Mouse (Mus musculus) CH12.LX (cell line): ENCODE data around the gene Tln2. TPM values are rescaled to one million over a fixed set of nuclear protein-coding genes. Genes with fewer than 3 reads are reported as not detected.

Source experiments
- DNase-seq: peaks from one replicate; pipeline ENCODE4 v3.0.0-alpha.2; 2013; ENCODE audit errors: extremely low read depth
- H3K27ac ChIP-seq: 2 replicates; pipeline ENCODE4 v1.5.1; 2012; ENCODE audit warnings: low read depth, mild to moderate bottlenecking, control low read depth, moderate library complexity; ENCODE audit not compliant: insufficient read depth
- H3K27me3 ChIP-seq: replicated peaks from 2 replicates; pipeline ENCODE3; 2012; ENCODE audit warnings: inconsistent platforms
- H3K36me3 ChIP-seq, 2 experiments: replicated peaks in 1 of 2; 2 replicates each; pipeline versions ENCODE3 to v1.6.1; 2012; ENCODE audit warnings: inconsistent platforms in 1 of 2, low read length in 1 of 2, mild to moderate bottlenecking in 1 of 2, mixed read lengths in 1 of 2, moderate library complexity in 1 of 2; ENCODE audit not compliant: control insufficient read depth in 1 of 2, insufficient read depth in 1 of 2
- H3K4me1 ChIP-seq, 2 experiments: 2 replicates each; pipeline ENCODE4 v1.6.1; 2012; ENCODE audit warnings: inconsistent platforms in 1 of 2, moderate library complexity in 1 of 2; ENCODE audit not compliant: insufficient read depth in 2 of 2, control insufficient read depth in 1 of 2
- H3K4me2 ChIP-seq: 2 replicates; pipeline ENCODE4 v1.6.1; 2012; ENCODE audit warnings: low read depth, mild to moderate bottlenecking, control low read depth; ENCODE audit not compliant: poor library complexity, insufficient read depth, severe bottlenecking
- H3K4me3 ChIP-seq, 3 experiments: fragments of 150-350 bp in 1 of 3; sonication (generic) in 1 of 3; replicated peaks in 1 of 3; 2 replicates each; pipeline versions ENCODE3 to v1.5.1; 2011 to 2012; ENCODE audit warnings: low read depth in 2 of 3, low read length in 2 of 3, mild to moderate bottlenecking in 2 of 3, moderate library complexity in 2 of 3, control low read depth in 1 of 3, improper control_type of control experiment in 1 of 3, inconsistent platforms in 1 of 3, mixed read lengths in 1 of 3; ENCODE audit not compliant: poor library complexity in 1 of 3
- H3K79me2 ChIP-seq: replicated peaks from 2 replicates; pipeline ENCODE4 v1.6.1; 2012; ENCODE audit warnings: mild to moderate bottlenecking, moderate library complexity; ENCODE audit not compliant: control insufficient read depth, poor library complexity, insufficient read depth, severe bottlenecking; ENCODE audit errors: extremely low read depth
- H3K9ac ChIP-seq: 2 replicates; pipeline ENCODE4 v1.6.1; 2012; ENCODE audit warnings: low read depth, mild to moderate bottlenecking, control low read depth, moderate library complexity; ENCODE audit not compliant: insufficient read depth
- H3K9me3 ChIP-seq: replicated peaks from 2 replicates; pipeline ENCODE3; 2012; ENCODE audit warnings: low read length, inconsistent platforms, mixed read lengths
- CHD2 ChIP-seq: IDR thresholded peaks from 2 replicates; pipeline ENCODE4 v1.6.1; 2011; ENCODE audit warnings: low read length, improper control_type of control experiment
- CTCF ChIP-seq, 2 experiments: IDR thresholded peaks in 1 of 2; conservative IDR thresholded peaks in 1 of 2; 2 replicates each; pipeline ENCODE4 v1.5.1; 2011 to 2012; ENCODE audit warnings: low read depth in 2 of 2, low read length in 2 of 2, improper control_type of control experiment in 1 of 2, inconsistent platforms in 1 of 2, mild to moderate bottlenecking in 1 of 2, moderate library complexity in 1 of 2
- ELF1 ChIP-seq: IDR thresholded peaks from 2 replicates; pipeline ENCODE4 v1.6.1; 2014; ENCODE audit warnings: low read depth, mild to moderate bottlenecking, inconsistent platforms, low read length, improper control_type of control experiment
- ETS1 ChIP-seq: conservative IDR thresholded peaks from 2 replicates; pipeline ENCODE4 v1.6.1; 2012; ENCODE audit warnings: low read depth, mild to moderate bottlenecking, inconsistent platforms, low read length, improper control_type of control experiment, moderate library complexity
- GABPA ChIP-seq: IDR thresholded peaks from 2 replicates; pipeline ENCODE4 v1.6.1; 2012; ENCODE audit warnings: low read depth, low read length, improper control_type of control experiment, inconsistent platforms; ENCODE audit not compliant: insufficient replicate concordance
- HCFC1 ChIP-seq: IDR thresholded peaks from 2 replicates; pipeline ENCODE4 v1.6.1; 2012; ENCODE audit warnings: low read depth, mild to moderate bottlenecking, inconsistent platforms, low read length, improper control_type of control experiment
- JUN ChIP-seq: IDR thresholded peaks from 2 replicates; pipeline ENCODE4 v1.6.1; 2011; ENCODE audit warnings: low read depth, mild to moderate bottlenecking, low read length, improper control_type of control experiment, moderate library complexity; ENCODE audit not compliant: insufficient read depth
- MAZ ChIP-seq: IDR thresholded peaks from 2 replicates; pipeline ENCODE4 v1.6.1; 2012; ENCODE audit warnings: low read depth, mild to moderate bottlenecking, inconsistent platforms, low read length, improper control_type of control experiment, moderate library complexity
- NRF1 ChIP-seq: IDR thresholded peaks from 2 replicates; pipeline ENCODE4 v1.6.1; 2014; ENCODE audit warnings: low read depth, mild to moderate bottlenecking, inconsistent platforms, low read length, improper control_type of control experiment, moderate library complexity
- PAX5 ChIP-seq: IDR thresholded peaks from 2 replicates; pipeline ENCODE4 v1.6.1; 2012; ENCODE audit warnings: low read length, inconsistent platforms, mixed read lengths
- POLR2AphosphoS2 ChIP-seq: IDR thresholded peaks from 2 replicates; pipeline ENCODE4 v1.6.1; 2011; ENCODE audit warnings: low read depth, low read length, improper control_type of control experiment
- RCOR1 ChIP-seq: conservative IDR thresholded peaks from 2 replicates; pipeline ENCODE4 v1.6.1; 2012; ENCODE audit warnings: low read depth, mild to moderate bottlenecking, inconsistent platforms, low read length, improper control_type of control experiment
- SIN3A ChIP-seq: IDR thresholded peaks from 2 replicates; pipeline ENCODE4 v1.6.1; 2012; ENCODE audit warnings: low read length, improper control_type of control experiment, inconsistent platforms
- SMC3 ChIP-seq: IDR thresholded peaks from 2 replicates; pipeline ENCODE4 v1.6.1; 2011; ENCODE audit warnings: low read depth, low read length, improper control_type of control experiment
- TBP ChIP-seq: conservative IDR thresholded peaks from 2 replicates; pipeline ENCODE4 v1.6.1; 2011; ENCODE audit warnings: low read depth, low read length, improper control_type of control experiment
- TCF12 ChIP-seq: IDR thresholded peaks from 2 replicates; pipeline ENCODE4 v1.6.1; 2014; ENCODE audit warnings: low read depth, mild to moderate bottlenecking, inconsistent platforms, low read length, improper control_type of control experiment
- UBTF ChIP-seq: IDR thresholded peaks from 2 replicates; pipeline ENCODE4 v1.6.1; 2012; ENCODE audit warnings: low read depth, mild to moderate bottlenecking, inconsistent platforms, low read length, improper control_type of control experiment, moderate library complexity
- ZC3H11A ChIP-seq: IDR thresholded peaks from 2 replicates; pipeline ENCODE4 v1.6.1; 2012; ENCODE audit warnings: low read depth, mild to moderate bottlenecking, inconsistent platforms, low read length, improper control_type of control experiment
- ZNF384 ChIP-seq: IDR thresholded peaks from 2 replicates; pipeline ENCODE4 v1.6.1; 2012; ENCODE audit warnings: low read depth, low read length, improper control_type of control experiment, inconsistent platforms
- dilution Hi-C: fragments of 300-500 bp; cut with MboI; formaldehyde crosslinking; loops from 2 replicates; pipeline ENCODE4 v1.14.3; 2020; ENCODE audit warnings: low sequenced_read_pairs; ENCODE audit not compliant: extremely low pct_unique_long_range_greater_than_20kb, extremely low pct_ligation_motif_present
- in situ Hi-C: fragments of 300-500 bp; cut with MboI; formaldehyde crosslinking; loops from 3 replicates; pipeline ENCODE4 v1.14.3; 2019; ENCODE audit warnings: low sequenced_read_pairs, low pct_ligation_motif_present, low pct_unique_long_range_greater_than_20kb, mixed read lengths
- polyA plus RNA-seq: library from polyadenylated mRNA; unstranded; fragments of >175 nt; gene quantifications from 2 replicates; pipeline ENCODE4 v1.2.1, GENCODE M21; 2012; ENCODE audit warnings: low read depth; ENCODE audit not compliant: insufficient read length
- total RNA-seq, 2 experiments: library from RNA; depleted of rRNA; stranded (reverse); fragments of 300-350 nt in 1 of 2; fragments of >200 nt in 1 of 2; gene quantifications; 2 replicates each; pipeline ENCODE4 v1.2.3; 2012 to 2014

Tln2 gene
- total and polyA plus RNA-seq, 3 experiments = 2.6 to 4.4 (median 4.4) TPM

GRCm38 (mm10) chr9:67354356-67354755, 205.1 kb downstream of the Tln2 start:
- Histone ChIP-seq H3K27ac (no peak overlapping the region), H3K36me3 (no peaks in the 10 kb centered on the region), H3K4me2 (no peak overlapping the region), H3K4me3 (no peak overlapping the region), H3K79me2 (no peaks in the 10 kb centered on the region), H3K9me3 (no peaks in the 10 kb centered on the region), H3K9ac (no peak overlapping the region), H3K4me1 (peaks cover 0 to 2% of the 10 kb centered on the region in 2 experiments; a peak in 1 of 4 replicates), H3K27me3 (no peaks in the 10 kb centered on the region)
- dilution Hi-C loops = no loop called here
- no peak for TF ChIP-seq CTCF (conservative IDR thresholded peaks at IDR 0.05 in 1 of 2, IDR thresholded peaks at IDR 0.05 in 1 of 2; ENCODE audit: low read depth in 2 of 2, low read length in 2 of 2)
- TF ChIP-seq UBTF = no peak
- TF ChIP-seq MAZ = no peak
- TF ChIP-seq CHD2 = no peak
- no peak for TF ChIP-seq GABPA
- no peak for TF ChIP-seq ELF1
- TF ChIP-seq JUN = no peak
- no peak for TF ChIP-seq POLR2AphosphoS2
- TF ChIP-seq PAX5 = no peak
- TF ChIP-seq RCOR1 = no peak
- in situ Hi-C loops = no loop called here
- no peak for DNase-seq

GRCm38 (mm10) chr9:67353365-67353764, 206.1 kb downstream of the Tln2 start:
- dilution Hi-C loops = no loop called here
- no peaks in the 10 kb centered on the region for H3K9me3 ChIP-seq
- in situ Hi-C loops = no loop called here
- DNase-seq = no peak
- TF ChIP-seq SMC3 (no peak), ZNF384 (no peak), TBP (no peak), ELF1 (no peak), ZC3H11A (no peak), UBTF (no peak), ETS1 (no peak), POLR2AphosphoS2 (no peak), NRF1 (no peak), JUN (no peak), HCFC1 (no peak), GABPA (no peak), TCF12 (no peak), MAZ (no peak), SIN3A (no peak)
- TF ChIP-seq, all 38 proteins: peak for 0
- Histone ChIP-seq H3K9ac (no peak overlapping the region), H3K4me2 (no peak overlapping the region), H3K79me2 (no peaks in the 10 kb centered on the region), H3K27me3 (no peaks in the 10 kb centered on the region), H3K27ac (no peak overlapping the region), H3K36me3 (no peaks in the 10 kb centered on the region), H3K4me1 (peaks cover 0 to 2% of the 10 kb centered on the region in 2 experiments; a peak in 1 of 4 replicates), H3K4me3 (no peak overlapping the region)
